Mouse (Mus musculus) kidney, adult 18-20 months (tissue): ENCODE data around the gene Fli1.

Experiments used
- DNase-seq: peaks from one replicate; pipeline ENCODE4 v3.0.0; 2021

Fli1 gene

DNA sequence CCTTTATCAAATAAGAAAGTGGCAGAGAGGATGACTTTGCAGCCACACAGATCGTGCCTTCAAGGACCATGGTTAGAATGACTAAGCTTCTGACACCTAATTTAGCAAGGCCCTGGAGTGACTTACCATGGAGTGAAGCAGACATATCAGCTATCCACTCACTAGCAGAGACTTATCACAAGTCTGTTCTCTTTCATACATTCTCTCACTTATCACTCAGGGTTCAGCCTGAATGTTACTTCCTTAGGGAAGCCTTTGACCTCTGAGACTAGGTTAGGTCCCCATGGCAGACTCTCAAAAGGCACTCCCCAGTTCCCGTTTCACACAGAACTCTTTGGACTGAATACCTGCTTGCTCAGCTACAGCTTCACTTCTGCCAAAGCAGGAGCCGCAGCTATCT lies 21.3 kb downstream of the Fli1 start:
- DNase-seq = no peak

DNA sequence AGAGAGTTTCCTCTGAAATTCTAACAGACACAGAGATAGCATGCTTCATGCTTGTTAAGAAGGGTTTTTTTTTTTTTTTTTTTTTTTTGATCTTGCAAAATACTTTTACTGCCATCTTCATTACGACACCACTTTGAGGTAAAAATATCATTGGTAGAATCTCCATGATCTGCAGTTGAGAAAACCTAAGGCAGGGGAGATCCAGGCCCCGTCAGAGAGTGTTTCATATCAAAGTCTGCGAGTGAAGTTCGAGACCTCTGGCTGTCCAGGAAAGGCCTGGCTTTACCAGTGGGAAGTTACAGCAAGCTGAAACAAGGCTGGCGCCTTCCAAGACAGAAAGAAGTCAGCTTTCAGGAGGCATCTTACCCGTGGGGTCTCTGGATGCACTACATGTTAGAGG lies 21.8 kb downstream of the Fli1 start:
- no peak for DNase-seq

GRCm38 (mm10) chr9:32519101-32520051 lies 23.3 kb downstream of the Fli1 start:
- DNase-seq = no peak

- DNase-seq = no peak
Observed at GRCm38 (mm10) chr9:32518351-32519075, 24.1 kb downstream of the Fli1 start.

GRCm38 (mm10) chr9:32516691-32517090 lies 26.0 kb downstream of the Fli1 start:
- no peak for DNase-seq

GRCm38 (mm10) chr9:32515894-32516686 lies 26.6 kb downstream of the Fli1 start:
- no peak for DNase-seq

- no peak for DNase-seq
Observed at GRCm38 (mm10) chr9:32514406-32515058, 28.1 kb downstream of the Fli1 start.

DNA sequence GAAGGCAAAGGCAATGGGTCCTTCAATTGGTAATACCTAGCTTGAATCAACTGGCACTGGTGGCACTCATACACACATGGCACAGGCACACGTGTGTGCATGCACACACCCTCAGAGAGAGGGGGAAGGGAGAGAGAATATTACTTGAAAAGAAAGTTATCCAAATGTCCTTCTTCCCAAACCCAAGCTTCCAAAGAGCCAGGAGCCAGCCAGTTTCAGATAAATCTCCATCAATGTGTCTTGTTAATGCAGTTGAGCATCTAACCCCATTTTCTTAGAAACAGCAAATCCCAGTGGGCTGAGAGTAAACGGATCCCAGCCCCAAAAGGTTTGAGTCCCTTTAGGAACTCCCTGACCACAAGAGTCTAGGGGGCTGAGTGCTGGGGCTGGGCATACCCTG lies 29.2 kb downstream of the Fli1 start:
- DNase-seq = no peak

GRCm38 (mm10) chr9:32510454-32511263 lies 32.0 kb downstream of the Fli1 start:
- no peak for DNase-seq

- no peak for DNase-seq
Observed at GRCm38 (mm10) chr9:32509706-32510156, 32.9 kb downstream of the Fli1 start.

- no peak for DNase-seq
Observed at GRCm38 (mm10) chr9:32508648-32509047, 34.0 kb downstream of the Fli1 start.

- no peak for DNase-seq
Observed at GRCm38 (mm10) chr9:32508118-32508517, 34.5 kb downstream of the Fli1 start.

- no peak for DNase-seq
Observed at GRCm38 (mm10) chr9:32506866-32507861, 35.5 kb downstream of the Fli1 start.

- no peak for DNase-seq
Observed at GRCm38 (mm10) chr9:32506161-32506560, 36.5 kb downstream of the Fli1 start.

- DNase-seq = no peak
Observed at GRCm38 (mm10) chr9:32505460-32506075, 37.1 kb downstream of the Fli1 start.

DNA sequence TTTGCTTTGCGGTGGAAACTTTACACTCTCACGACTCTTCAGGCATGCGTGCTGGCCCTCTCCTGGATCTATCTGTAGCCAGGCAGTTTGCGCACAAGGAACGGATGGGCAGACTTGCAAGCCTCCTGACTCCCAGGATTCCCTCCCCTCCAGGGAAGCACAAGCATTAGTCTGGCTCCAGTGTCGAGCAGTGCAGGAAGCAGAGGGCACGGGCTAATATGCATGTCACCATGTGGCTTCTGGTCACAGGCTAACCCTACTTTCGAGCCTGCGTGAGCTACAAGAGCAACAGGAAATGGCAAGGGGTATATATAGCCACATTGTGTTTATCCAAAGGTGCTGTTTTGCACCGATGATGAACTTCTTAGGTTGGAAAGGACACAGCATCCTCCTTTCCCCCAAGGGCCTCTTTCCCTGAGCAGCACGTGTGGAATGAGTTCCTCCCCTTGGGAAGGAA lies 38.6 kb downstream of the Fli1 start:
- no peak for DNase-seq

DNA sequence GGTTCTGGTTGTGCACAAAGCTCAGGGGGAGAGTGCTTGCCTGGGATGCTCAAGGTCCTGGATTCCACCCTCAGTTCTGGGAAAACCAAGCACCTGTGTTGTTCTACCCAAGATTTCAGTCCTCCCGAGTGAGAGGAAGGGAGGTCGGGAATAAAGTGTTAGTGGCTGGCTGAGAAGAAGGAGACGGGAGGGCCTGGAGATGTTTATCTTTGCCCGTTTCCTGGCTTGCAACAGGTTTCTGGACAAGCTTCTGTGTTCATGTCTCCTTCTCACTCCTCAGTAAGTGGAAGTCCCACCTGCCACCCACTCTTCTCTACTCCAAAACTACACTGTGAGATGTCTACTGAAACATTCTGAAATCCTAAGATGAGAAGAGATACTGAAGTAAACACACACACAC lies 39.2 kb downstream of the Fli1 start:
- DNase-seq = no peak

- no peak for DNase-seq
Observed at GRCm38 (mm10) chr9:32502256-32503010, 40.2 kb downstream of the Fli1 start.

DNA sequence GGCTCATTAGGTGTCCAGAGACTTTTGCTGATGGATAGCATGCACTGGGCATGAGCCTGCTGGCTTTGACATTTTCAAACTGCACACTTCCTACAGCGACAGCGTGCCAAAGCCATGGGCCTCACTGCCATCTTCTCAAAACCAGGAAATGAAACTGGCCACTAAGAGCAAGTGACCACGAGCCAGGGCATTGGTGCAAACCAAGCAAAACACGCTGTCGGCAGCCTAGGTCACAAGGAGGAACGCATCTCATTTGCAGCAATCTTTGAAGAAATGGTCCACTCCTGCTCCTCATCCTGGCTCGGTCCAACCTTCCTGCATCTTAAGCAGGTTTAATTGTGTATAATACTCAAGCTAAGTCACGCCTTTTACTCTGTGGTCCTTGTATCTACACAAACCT lies 41.8 kb downstream of the Fli1 start:
- no peak for DNase-seq
